8 mouse cellular contexts compared by ENCODE assay signal in genomic region chrX:169989691-169990631, GRCm38 (mm10). TPM values are rescaled to one million over a fixed set of nuclear protein-coding genes. Genes with fewer than 3 reads are reported as not detected.
DNase-seq lines count a peak whose midpoint lies in the region; ATAC-seq lines count a peak whose summit lies in the region.
"Not testable (repeated sequence)": the region's sequence is repeated elsewhere in the genome, so short reads cannot be mapped to it uniquely, and the experiment has no call there.

No protein-coding gene starts in this region.

- WGBS in hindbrain, embryonic 14.5 days, result 73% methylated on average over 56 of the region's 56 CpGs

- peaks cover 71% of the 10 kb centered on the region for H3K9me3 ChIP-seq in hindbrain, embryonic 14.5 days (ENCODE audit: control insufficient read depth, low read length)

- H3K4me1 ChIP-seq in hindbrain, embryonic 14.5 days (replicated peaks; ENCODE audit: control insufficient read depth, insufficient read depth, low read length), result not testable (repeated sequence)

- not testable (repeated sequence) for H3K27ac ChIP-seq in hindbrain, embryonic 14.5 days

- peaks cover 53% of the 10 kb centered on the region for H3K36me3 ChIP-seq in hindbrain, embryonic 14.5 days (replicated peaks; ENCODE audit: control insufficient read depth, insufficient read depth)

- not testable (repeated sequence) for H3K9ac ChIP-seq in hindbrain, embryonic 14.5 days

- not testable (repeated sequence) for ATAC-seq in hindbrain, embryonic 14.5 days (ENCODE audit: low FRiP score)

- H3K4me3 ChIP-seq in hindbrain, embryonic 14.5 days (replicated peaks; ENCODE audit: low read length), result not testable (repeated sequence)

- H3K27me3 ChIP-seq in hindbrain, embryonic 14.5 days (ENCODE audit: control insufficient read depth, insufficient read depth, low read length), result not testable (repeated sequence)

- not testable (repeated sequence) for H3K4me2 ChIP-seq in hindbrain, embryonic 14.5 days (replicated peaks)

- peak; percentile 89 for DNase-seq in NIH3T3 (ENCODE audit: low read depth)
- DNase-seq in cerebellum, adult 8-10 months, result peak; percentile 72
- DNase-seq in frontal cortex, postnatal 25 days (ENCODE audit: low spot score in 2 of 2), result peak; percentile 86 to 90
- peak; percentile 28 for DNase-seq in hindbrain, embryonic 14.5 days (ENCODE audit: low spot score)
- DNase-seq in left cerebral cortex, adult 11 months (ENCODE audit: low spot score), result peak; percentile 80
- peak; percentile 85 to 91 for DNase-seq in lung, postnatal 4 days
- peak; percentile 91 for DNase-seq in right cerebral cortex, adult 18-20 months
- peak; percentile 68 for DNase-seq in urinary bladder, adult 2 months (ENCODE audit: low spot score)

RNA-seq across cellular contexts. Expression of gene Gm21887, which starts 19.5 kb away (rescaled TPM):
- polyA plus RNA-seq in hindbrain, embryonic 14.5 days (2014; fragmentation: Nextera tagmentation; extraction: Ambion mirVana), result 109 and 130 TPM in 2 replicates
- polyA plus RNA-seq in urinary bladder, adult 2 months (2012; rRNA removed), result 220 and 239 TPM in 2 replicates

Comparison
In these comparisons a context has a peak if more than half of its experiments do, and no peak if none do; other contexts are left out.
1. DNase-seq: peak in every context shown above with its lines; median percentile 91 in right cerebral cortex, adult 18-20 months; 89 in NIH3T3; 88 in frontal cortex, postnatal 25 days; 88 in lung, postnatal 4 days; 80 in left cerebral cortex, adult 11 months; 72 in cerebellum, adult 8-10 months; 68 in urinary bladder, adult 2 months; 28 in hindbrain, embryonic 14.5 days.